ENCODE assay signal across 8 mouse cellular contexts in the genomic region with DNA sequence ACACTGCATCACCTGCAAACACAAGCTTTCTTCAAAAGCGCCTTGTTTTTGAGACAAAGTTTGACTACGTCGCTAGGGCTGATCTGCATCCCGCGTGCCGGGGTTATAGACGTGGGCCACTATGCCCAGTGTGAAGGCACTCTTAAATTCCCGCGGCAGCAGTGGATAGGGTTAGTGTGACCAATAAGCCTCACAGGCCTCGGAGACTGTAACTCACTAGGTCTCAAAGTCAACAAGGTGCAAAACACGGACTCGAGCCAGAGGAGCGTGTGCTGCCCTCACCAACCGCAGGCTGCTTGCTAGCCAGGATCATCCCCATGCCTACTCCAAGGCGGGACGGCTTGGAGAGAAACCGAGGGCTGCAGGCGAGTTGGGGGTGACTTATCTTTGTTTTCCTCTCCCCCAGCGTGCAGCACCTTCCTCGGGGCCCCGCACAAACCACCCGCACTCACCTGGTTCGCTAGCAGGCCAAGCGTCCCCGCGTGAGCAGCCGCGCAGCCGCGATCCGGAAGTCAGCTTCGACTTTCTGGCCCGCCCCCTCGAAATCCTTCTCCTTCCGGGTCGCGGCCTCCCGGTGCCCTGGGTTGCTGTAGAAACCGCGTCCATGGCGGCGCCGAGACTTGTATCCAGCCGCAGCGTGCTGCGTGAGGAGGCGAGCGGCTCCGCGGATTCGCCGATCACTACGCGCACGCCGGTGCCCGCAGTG. TPM values are rescaled to one million over a fixed set of nuclear protein-coding genes. Genes with fewer than 3 reads are reported as not detected.
DNase-seq lines count a peak whose midpoint lies in the region; ATAC-seq and TF ChIP-seq lines count a peak whose summit lies in the region.

Gene Iqck (plus strand): TSS at position 582 of the 706 bp plus-strand sequence.

- TF ChIP-seq CTCF in bone marrow macrophage, adult 2 months (IDR thresholded peaks at IDR 0.05; ENCODE audit: low read depth, low read length): no peak
- TF ChIP-seq CTCF in embryonic fibroblast, embryonic 13.5 days (IDR thresholded peaks at IDR 0.05; ENCODE audit: borderline replicate concordance, insufficient read depth, low read length): no peak
- 0 out of 2 replicates have a peak, but pooled peaks have one; percentile 2 for TF ChIP-seq CTCF in liver, adult 2 months (IDR thresholded peaks at IDR 0.05; ENCODE audit: low read depth, low read length)

- DNase-seq in A20 (ENCODE audit: low read depth, low spot score): peak; percentile 92
- peak; percentile 82 for DNase-seq in liver, adult 2 months (ENCODE audit: extremely low read depth, low read depth, low spot score)
- DNase-seq in splenic B cell, adult 2 months (ENCODE audit: low read depth, low spot score): peak; percentile 88

- H3ac ChIP-seq in myocyte (ENCODE audit: control insufficient read depth, insufficient read length): peak within 1 kb of the TSS; percentile 60

- WGBS in heart, embryonic 11.5 days (ENCODE audit: insufficient replicate concordance): under 1% methylated on average over 57 of the region's 57 CpGs
- under 1% methylated on average over 57 of the region's 57 CpGs for WGBS in kidney, embryonic 16.5 days
- WGBS in liver, adult 2 months: under 1% methylated on average over 57 of the region's 57 CpGs

- ATAC-seq in heart, embryonic 11.5 days (replicated peaks; ENCODE audit: insufficient number of reproducible peaks, low FRiP score, low TSS enrichment): peak; percentile 91
- ATAC-seq in kidney, embryonic 16.5 days (ENCODE audit: low FRiP score, low TSS enrichment): peak; percentile 97

- no peak for TF ChIP-seq POLR2A in bone marrow macrophage, adult 2 months (IDR thresholded peaks at IDR 0.05; ENCODE audit: borderline replicate concordance, low read depth, low read length)
- peak; percentile 89 for TF ChIP-seq POLR2A in embryonic fibroblast, embryonic 13.5 days (IDR thresholded peaks at IDR 0.05; ENCODE audit: low read depth, low read length)
- peak; percentile 62 for TF ChIP-seq POLR2A in liver, adult 2 months (IDR thresholded peaks at IDR 0.05; ENCODE audit: extremely low read depth, insufficient read depth, low read length)
- peak; percentile 89 for TF ChIP-seq POLR2A in myocyte (IDR thresholded peaks at IDR 0.05; ENCODE audit: insufficient read length, low read depth)

- peak within 1 kb of the TSS; percentile 89 for H3K4me3 ChIP-seq in bone marrow macrophage, adult 2 months (ENCODE audit: insufficient read depth, low read length)
- peak within 1 kb of the TSS; percentile 84 for H3K4me3 ChIP-seq in embryonic fibroblast, embryonic 13.5 days (ENCODE audit: insufficient read depth, low read length)
- peak within 1 kb of the TSS; percentile 89 for H3K4me3 ChIP-seq in heart, embryonic 11.5 days (ENCODE audit: low read depth, low read length)
- H3K4me3 ChIP-seq in kidney, embryonic 16.5 days (ENCODE audit: low read length): peak within 1 kb of the TSS; percentile 87
- H3K4me3 ChIP-seq in liver, adult 2 months (ENCODE audit: insufficient read depth, low read depth, low read length): peak within 1 kb of the TSS; percentile 76
- peak within 1 kb of the TSS; percentile 90 for H3K4me3 ChIP-seq in myocyte

- peaks cover 15% of the 10 kb centered on the region for H3K36me3 ChIP-seq in heart, embryonic 11.5 days (ENCODE audit: control insufficient read depth, insufficient read depth, low read length)
- peaks cover 21% of the 10 kb centered on the region for H3K36me3 ChIP-seq in kidney, embryonic 16.5 days (ENCODE audit: insufficient read depth, low read length)
- H3K36me3 ChIP-seq in liver, adult 2 months (ENCODE audit: control insufficient read depth, insufficient read depth, low read length): no peaks in the 10 kb centered on the region; the same call in 1 of the 2 replicates
- peaks cover 11% of the 10 kb centered on the region for H3K36me3 ChIP-seq in myocyte (ENCODE audit: control insufficient read depth, insufficient read depth)
- peaks cover 1% of the 10 kb centered on the region for H3K36me3 ChIP-seq in splenic B cell, adult 2 months (ENCODE audit: control insufficient read depth, insufficient read depth, low read length, poor library complexity, severe bottlenecking)

- H3K27me3 ChIP-seq in heart, embryonic 11.5 days (ENCODE audit: control insufficient read depth, insufficient read depth, low read length): no peaks in the 10 kb centered on the region
- H3K27me3 ChIP-seq in kidney, embryonic 16.5 days (ENCODE audit: insufficient read depth, low read length): no peaks in the 10 kb centered on the region
- no peaks in the 10 kb centered on the region for H3K27me3 ChIP-seq in liver, adult 2 months (ENCODE audit: control insufficient read depth, insufficient read depth, low read length)
- H3K27me3 ChIP-seq in myocyte (ENCODE audit: control insufficient read depth, insufficient read depth, insufficient read length): no peaks in the 10 kb centered on the region
- H3K27me3 ChIP-seq in splenic B cell, adult 2 months (ENCODE audit: control insufficient read depth, insufficient read depth, low read length, poor library complexity, severe bottlenecking): no peaks in the 10 kb centered on the region

- H3K4me1 ChIP-seq in bone marrow macrophage, adult 2 months (ENCODE audit: control insufficient read depth, insufficient read depth, low read length): peaks cover 40% of the 10 kb centered on the region
- 0 out of 2 replicates have a peak, but pooled peaks cover 2% of the 10 kb centered on the region for H3K4me1 ChIP-seq in embryonic fibroblast, embryonic 13.5 days (ENCODE audit: control insufficient read depth, insufficient read depth, low read length)
- peaks cover 6% of the 10 kb centered on the region for H3K4me1 ChIP-seq in heart, embryonic 11.5 days (ENCODE audit: control insufficient read depth, insufficient read depth, low read length)
- peaks cover 13% of the 10 kb centered on the region; the same call in 1 of the 2 replicates for H3K4me1 ChIP-seq in kidney, embryonic 16.5 days (ENCODE audit: insufficient read depth, low read length)
- H3K4me1 ChIP-seq in liver, adult 2 months (ENCODE audit: control insufficient read depth, insufficient read depth, low read length): peaks cover 11% of the 10 kb centered on the region

- H3K79me2 ChIP-seq in liver, adult 2 months (ENCODE audit: control insufficient read depth, insufficient read depth, low read length): no peaks in the 10 kb centered on the region
- peaks cover 30% of the 10 kb centered on the region for H3K79me2 ChIP-seq in myocyte (ENCODE audit: control insufficient read depth, insufficient read depth)

- no peaks in the 10 kb centered on the region for H3K9me3 ChIP-seq in heart, embryonic 11.5 days (replicated peaks; ENCODE audit: control insufficient read depth, low read length)
- no peaks in the 10 kb centered on the region for H3K9me3 ChIP-seq in kidney, embryonic 16.5 days (ENCODE audit: low read length)

- H3K9ac ChIP-seq in heart, embryonic 11.5 days (ENCODE audit: low read depth, low read length): peak within 1 kb of the TSS; percentile 82
- H3K9ac ChIP-seq in kidney, embryonic 16.5 days (replicated peaks; ENCODE audit: low read length): peak within 1 kb of the TSS; percentile 74
- peak within 1 kb of the TSS; percentile 70 for H3K9ac ChIP-seq in liver, adult 2 months (ENCODE audit: low read depth, low read length)

- H3K4me2 ChIP-seq in heart, embryonic 11.5 days: peak within 1 kb of the TSS; percentile 70
- peak within 1 kb of the TSS; percentile 63 for H3K4me2 ChIP-seq in kidney, embryonic 16.5 days (replicated peaks; ENCODE audit: low read depth, low read length)
- H3K4me2 ChIP-seq in myocyte (ENCODE audit: low read depth): peak within 1 kb of the TSS; percentile 99

- H3K27ac ChIP-seq in bone marrow macrophage, adult 2 months (ENCODE audit: insufficient read depth, low read depth, low read length): peak within 1 kb of the TSS; percentile 17; the same call in 1 of the 2 replicates
- peak within 1 kb of the TSS; percentile 12; the same call in 1 of the 2 replicates for H3K27ac ChIP-seq in embryonic fibroblast, embryonic 13.5 days (ENCODE audit: insufficient read depth, low read length)
- H3K27ac ChIP-seq in heart, embryonic 11.5 days (ENCODE audit: low read depth, low read length): peak within 1 kb of the TSS; percentile 35; the same call in 1 of the 2 replicates
- H3K27ac ChIP-seq in kidney, embryonic 16.5 days (ENCODE audit: low read length): peak within 1 kb of the TSS; percentile 74
- peak within 1 kb of the TSS; percentile 54 for H3K27ac ChIP-seq in liver, adult 2 months (replicated peaks; ENCODE audit: insufficient read depth, low read depth, low read length)

TF ChIP-seq in myocyte, 11 proteins besides CTCF, POLR2A, EP300 and RAD21:
- TF ChIP-seq REST (IDR thresholded peaks at IDR 0.05; ENCODE audit: insufficient read depth, insufficient read length): no peak
- no peak for TF ChIP-seq MYOG (IDR thresholded peaks at IDR 0.05; ENCODE audit: control insufficient read depth in 1 of 3, insufficient read depth in 1 of 3, insufficient read length in 2 of 3, low read depth in 2 of 3)
- TF ChIP-seq TCF12 (IDR thresholded peaks at IDR 0.05; ENCODE audit: insufficient read depth, poor library complexity, severe bottlenecking): no peak
- no peak for TF ChIP-seq MAX (IDR thresholded peaks at IDR 0.05; ENCODE audit: low read depth)
- TF ChIP-seq TCF3 (IDR thresholded peaks at IDR 0.05; ENCODE audit: insufficient read length, low read depth): no peak
- TF ChIP-seq POLR2AphosphoS2 (IDR thresholded peaks at IDR 0.05; ENCODE audit: insufficient read length, low read depth): peak; percentile 82
- TF ChIP-seq SRF (IDR thresholded peaks at IDR 0.05; ENCODE audit: control insufficient read depth, insufficient read length, low read depth): no peak
- TF ChIP-seq USF1 (IDR thresholded peaks at IDR 0.05; ENCODE audit: low read depth): no peak
- peak; percentile 8 for TF ChIP-seq E2F4 (IDR thresholded peaks at IDR 0.05; ENCODE audit: insufficient read depth)

RNA-seq across cellular contexts. Expression of gene Iqck, which starts in this region (rescaled TPM):
- not detected in 2 replicates for polyA plus RNA-seq in bone marrow macrophage, adult 2 months (2012; ENCODE audit: insufficient read depth, insufficient read length, missing spikeins)
- polyA plus RNA-seq in embryonic fibroblast, embryonic 13.5 days (2011; ENCODE audit: insufficient read length, low read depth, missing spikeins): 1.1 and 1.2 TPM in 2 replicates
- 1.00 and 1.2 TPM in 2 replicates for polyA plus RNA-seq in heart, embryonic 11.5 days (2014; fragmentation: Nextera tagmentation; extraction: Ambion mirVana)
- polyA plus RNA-seq in kidney, embryonic 16.5 days (2015; fragmentation: Nextera tagmentation; extraction: Ambion mirVana): 3.0 and 3.1 TPM in 2 replicates
- total RNA-seq in liver, adult 2 months (2014; rRNA removed): 0.09 and 0.27 TPM in 2 replicates
- 0.07 and 0.24 TPM in 2 replicates for polyA plus RNA-seq in liver, adult 2 months (2012; rRNA removed)
- polyA plus RNA-seq in myocyte (2012; fragmentation: generic; extraction: Trizol): 0.84 TPM

Comparison
In these comparisons a context has a peak if more than half of its experiments do, and no peak if none do; other contexts are left out.
1. Peak in every context shown above with its lines: DNase-seq, ATAC-seq, H3K4me3 ChIP-seq and H3K27ac ChIP-seq.
2. Peak in DNase-seq, H3K4me3 ChIP-seq, H3K27ac ChIP-seq and H3K9ac ChIP-seq in liver, adult 2 months; RNA of the gene not detected or under 1 TPM.
3. H3K27ac ChIP-seq: peak in every context shown above with its lines; median percentile 74 in kidney, embryonic 16.5 days; 54 in liver, adult 2 months; 35 in heart, embryonic 11.5 days; 17 in bone marrow macrophage, adult 2 months; 12 in embryonic fibroblast, embryonic 13.5 days.